In genomic region chr4:139334631-139335295, GRCm38 (mm10) we compare ENCODE assay signal across 1 mouse cellular context.
TF ChIP-seq lines count a peak whose summit lies in the region.

No protein-coding gene starts in this region.

TF ChIP-seq in ES-E14, 5 proteins besides CTCF, POLR2A, EP300 and RAD21:
- TF ChIP-seq MAFK (IDR thresholded peaks at IDR 0.05; ENCODE audit: insufficient read depth, low read depth, low read length) (peak; percentile 47; the same call in 1 of the 2 replicates), CHD2 (IDR thresholded peaks at IDR 0.05; ENCODE audit: low read depth, low read length) (no peak)
